Mouse (Mus musculus): Measurements from ENCODE around the gene Uckl1. TPM values are rescaled to one million over a fixed set of nuclear protein-coding genes. Genes with fewer than 3 reads are reported as not detected.

Uckl1 gene
- polyA plus RNA-seq, 1 experiment from 2014 or later = 45.6 TPM

DNA sequence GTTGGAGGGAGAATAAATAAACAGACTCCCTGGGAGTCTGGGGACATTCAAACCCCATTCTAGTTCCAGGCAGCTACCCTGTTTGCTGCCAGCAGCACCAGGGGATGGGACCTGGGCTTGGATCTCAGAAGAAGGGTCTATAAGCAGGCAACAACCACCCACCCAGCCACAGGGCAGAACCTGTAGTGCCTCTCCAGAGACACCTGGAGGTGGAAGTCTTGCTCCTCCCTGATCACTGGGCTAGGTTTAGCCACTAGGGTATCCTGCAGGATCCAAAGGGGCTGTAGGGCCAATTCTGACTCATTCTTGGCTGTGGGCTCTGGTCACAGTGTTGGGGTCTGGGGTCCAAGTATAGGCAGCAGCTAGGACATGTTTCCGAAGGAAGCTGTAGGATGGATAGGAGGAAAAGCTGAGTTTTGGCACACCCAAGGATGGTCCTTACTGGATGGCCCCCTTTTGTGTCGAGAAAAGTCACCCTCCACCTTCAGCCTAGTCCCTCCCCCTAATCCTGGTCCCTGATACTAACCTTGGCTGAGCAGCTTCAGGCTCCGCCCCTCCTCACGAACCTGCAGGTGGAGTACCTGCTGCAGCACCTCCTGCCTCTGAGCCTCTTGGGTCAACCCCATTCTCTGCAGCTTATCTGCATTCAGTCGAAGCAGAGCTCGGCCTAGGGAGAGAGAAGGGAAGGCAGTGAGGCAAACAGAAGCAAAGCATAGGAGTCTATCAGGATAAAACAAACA, 11.7 kb upstream of the Uckl1 start:
- peaks cover 10% of the 10 kb centered on the region; the same call in 1 of the 2 replicates for H3K4me1 ChIP-seq (replicated peaks; ENCODE audit: insufficient read depth, low read length)
- TF ChIP-seq CTCF (IDR thresholded peaks at IDR 0.05; ENCODE audit: low read depth) = no peak
- ATAC-seq (replicated peaks; ENCODE audit: low FRiP score, low read depth) (no peak), DNase-seq (ENCODE audit: low spot score) (no peak)
- H3K9ac ChIP-seq (ENCODE audit: low read depth, low read length) = no peak overlapping the region
- H3K27ac ChIP-seq = no peak overlapping the region
- H3K36me3 ChIP-seq (ENCODE audit: insufficient read depth, low read length) = no peaks in the 10 kb centered on the region
- H3K9me3 ChIP-seq (replicated peaks; ENCODE audit: low read length) = no peaks in the 10 kb centered on the region
- no peaks in the 10 kb centered on the region for H3K27me3 ChIP-seq (ENCODE audit: insufficient read depth, low read length)
- no peak overlapping the region for H3K4me3 ChIP-seq (replicated peaks; ENCODE audit: low read depth, low read length)
- WGBS = 62% methylated on average over 6 of the region's 6 CpGs
- no peak overlapping the region for H3K4me2 ChIP-seq (ENCODE audit: low read length)

- H3K4me1 ChIP-seq (replicated peaks; ENCODE audit: insufficient read depth, low read length) = peaks cover 12% of the 10 kb centered on the region; the same call in 1 of the 2 replicates
- 64% methylated on average over 4 of the region's 4 CpGs for WGBS
- no peak overlapping the region for H3K9ac ChIP-seq (ENCODE audit: low read depth, low read length)
- no peak overlapping the region for H3K4me2 ChIP-seq (ENCODE audit: low read length)
- H3K4me3 ChIP-seq (replicated peaks; ENCODE audit: low read depth, low read length) = no peak overlapping the region
- H3K36me3 ChIP-seq (ENCODE audit: insufficient read depth, low read length) = no peaks in the 10 kb centered on the region; the same call in 1 of the 2 replicates
- TF ChIP-seq CTCF (IDR thresholded peaks at IDR 0.05; ENCODE audit: low read depth) = peak; percentile 72
- peak; percentile 68 for DNase-seq (ENCODE audit: low spot score)
- no peaks in the 10 kb centered on the region for H3K9me3 ChIP-seq (replicated peaks; ENCODE audit: low read length)
- ATAC-seq (replicated peaks; ENCODE audit: low FRiP score, low read depth) = no peak
- H3K27me3 ChIP-seq (ENCODE audit: insufficient read depth, low read length) = no peaks in the 10 kb centered on the region
- no peak overlapping the region for H3K27ac ChIP-seq
These were observed 10.4 kb upstream of the Uckl1 start for GRCm38 (mm10) chr2:181594946-181595696.

DNA sequence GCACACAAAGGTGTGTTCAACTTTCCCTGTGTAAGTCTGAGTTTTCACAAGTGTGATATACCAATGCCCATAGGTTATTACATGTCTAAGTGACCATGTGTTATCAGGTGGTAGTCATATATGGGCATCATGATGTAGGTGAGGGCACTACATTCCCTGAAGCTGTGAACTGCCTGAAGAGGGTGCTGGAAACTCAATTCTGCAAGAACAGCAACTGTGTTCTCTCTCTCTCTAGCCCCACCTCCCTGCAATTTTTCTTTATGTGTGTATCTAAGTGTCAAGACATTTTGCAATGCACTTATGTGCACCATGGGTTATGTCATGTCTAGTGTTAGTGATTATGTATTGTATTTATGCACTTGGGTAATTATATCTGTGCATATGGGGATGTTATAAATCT, 9.2 kb upstream of the Uckl1 start:
- no peak overlapping the region for H3K9ac ChIP-seq (ENCODE audit: low read depth, low read length)
- DNase-seq (ENCODE audit: low spot score) (no peak), ATAC-seq (replicated peaks; ENCODE audit: low FRiP score, low read depth) (no peak)
- H3K27ac ChIP-seq = no peak overlapping the region
- H3K4me1 ChIP-seq (replicated peaks; ENCODE audit: insufficient read depth, low read length) = peaks cover 12% of the 10 kb centered on the region; the same call in 1 of the 2 replicates
- H3K4me2 ChIP-seq (ENCODE audit: low read length) = no peak overlapping the region
- peaks cover 12% of the 10 kb centered on the region for H3K36me3 ChIP-seq (ENCODE audit: insufficient read depth, low read length)
- no peak for TF ChIP-seq CTCF (IDR thresholded peaks at IDR 0.05; ENCODE audit: low read depth)
- no peak overlapping the region for H3K4me3 ChIP-seq (replicated peaks; ENCODE audit: low read depth, low read length)
- H3K27me3 ChIP-seq (ENCODE audit: insufficient read depth, low read length) = no peaks in the 10 kb centered on the region
- H3K9me3 ChIP-seq (replicated peaks; ENCODE audit: low read length) = no peaks in the 10 kb centered on the region

DNA sequence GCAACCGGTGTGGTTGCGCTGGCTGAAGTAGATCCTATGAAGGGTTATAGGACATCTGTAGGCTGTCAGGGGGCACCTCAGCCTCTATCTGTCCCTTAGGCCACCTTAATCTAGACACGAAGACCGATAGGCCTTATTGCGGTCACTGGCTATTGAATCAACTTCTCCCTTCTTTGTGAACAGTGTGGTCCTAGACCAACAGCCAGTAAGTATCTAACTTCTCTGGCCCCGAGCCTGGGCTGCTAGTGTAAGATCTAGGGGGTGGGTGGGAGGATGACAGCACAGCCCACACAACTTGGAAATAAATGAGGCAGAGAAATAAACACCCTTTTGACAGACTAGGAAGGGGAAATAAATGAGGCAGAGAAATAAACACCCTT, 8.3 kb upstream of the Uckl1 start:
- 2% methylated on average over 6 of the region's 6 CpGs for WGBS
- peak; percentile 85 for DNase-seq (ENCODE audit: low spot score)
- no peak for TF ChIP-seq CTCF (IDR thresholded peaks at IDR 0.05; ENCODE audit: low read depth)
- Histone ChIP-seq H3K4me3 (replicated peaks; ENCODE audit: low read depth, low read length) (peak overlapping the region; percentile 91), H3K4me2 (ENCODE audit: low read length) (peak overlapping the region; percentile 92), H3K4me1 (replicated peaks; ENCODE audit: insufficient read depth, low read length) (peaks cover 9% of the 10 kb centered on the region; the same call in 1 of the 2 replicates), H3K27me3 (ENCODE audit: insufficient read depth, low read length) (no peaks in the 10 kb centered on the region), H3K36me3 (ENCODE audit: insufficient read depth, low read length) (peaks cover 14% of the 10 kb centered on the region), H3K9ac (ENCODE audit: low read depth, low read length) (peak overlapping the region; percentile 95), H3K9me3 (replicated peaks; ENCODE audit: low read length) (no peaks in the 10 kb centered on the region), H3K27ac (peak overlapping the region; percentile 90)
- peak; percentile 23 for ATAC-seq (replicated peaks; ENCODE audit: low FRiP score, low read depth)

GRCm38 (mm10) chr2:181592231-181593041, 7.7 kb upstream of the Uckl1 start, which contains the start of gene Zfp512b:
TSS of gene Zfp512b (minus strand) at chr2:181592803.
- H3K27me3 ChIP-seq (ENCODE audit: insufficient read depth, low read length) = no peaks in the 10 kb centered on the region
- no peak for TF ChIP-seq CTCF (IDR thresholded peaks at IDR 0.05; ENCODE audit: low read depth)
- DNase-seq (ENCODE audit: low spot score) (peak; percentile 70), ATAC-seq (replicated peaks; ENCODE audit: low FRiP score, low read depth) (peak; percentile 85)
- H3K4me1 ChIP-seq (replicated peaks; ENCODE audit: insufficient read depth, low read length) = peaks cover 9% of the 10 kb centered on the region; the same call in 1 of the 2 replicates
- peak within 1 kb of the TSS; percentile 95 for H3K9ac ChIP-seq (ENCODE audit: low read depth, low read length)
- H3K9me3 ChIP-seq (replicated peaks; ENCODE audit: low read length) = no peaks in the 10 kb centered on the region
- peaks cover 19% of the 10 kb centered on the region for H3K36me3 ChIP-seq (ENCODE audit: insufficient read depth, low read length)
- peak within 1 kb of the TSS; percentile 90 for H3K27ac ChIP-seq
- under 1% methylated on average over 92 of the region's 97 CpGs for WGBS
- H3K4me3 ChIP-seq (replicated peaks; ENCODE audit: low read depth, low read length) = peak within 1 kb of the TSS; percentile 91
- peak within 1 kb of the TSS; percentile 92 for H3K4me2 ChIP-seq (ENCODE audit: low read length)

Measured in kidney, postnatal 0 days (tissue).